Mouse (Mus musculus) urinary bladder, postnatal 14 days (tissue): ENCODE results near the gene Cyb561a3.

Experiments used
- DNase-seq: peaks from one replicate; pipeline ENCODE4 v3.0.0; 2021; ENCODE audit warnings: low spot score

The Cyb561a3 gene

DNA sequence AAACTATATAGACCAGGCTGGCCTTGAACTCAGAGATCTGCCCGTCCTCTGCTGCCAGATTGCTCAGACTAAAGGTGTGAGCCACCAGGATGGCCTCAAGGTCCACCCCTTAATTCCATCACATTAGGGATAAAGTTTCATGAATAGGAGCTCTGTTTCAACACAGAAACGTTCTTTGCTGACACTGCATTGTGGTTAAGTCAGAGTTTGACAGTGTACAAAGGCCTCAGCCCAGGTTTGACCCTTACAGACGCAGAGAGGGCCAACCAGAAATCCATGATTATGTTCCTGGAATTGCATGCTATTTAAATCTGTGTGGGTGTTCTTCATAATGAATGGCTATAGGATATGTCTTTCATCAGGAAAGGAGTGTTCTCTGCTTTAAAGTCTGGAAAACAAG, 13.3 kb downstream of the Cyb561a3 start:
- DNase-seq, result no peak

DNA sequence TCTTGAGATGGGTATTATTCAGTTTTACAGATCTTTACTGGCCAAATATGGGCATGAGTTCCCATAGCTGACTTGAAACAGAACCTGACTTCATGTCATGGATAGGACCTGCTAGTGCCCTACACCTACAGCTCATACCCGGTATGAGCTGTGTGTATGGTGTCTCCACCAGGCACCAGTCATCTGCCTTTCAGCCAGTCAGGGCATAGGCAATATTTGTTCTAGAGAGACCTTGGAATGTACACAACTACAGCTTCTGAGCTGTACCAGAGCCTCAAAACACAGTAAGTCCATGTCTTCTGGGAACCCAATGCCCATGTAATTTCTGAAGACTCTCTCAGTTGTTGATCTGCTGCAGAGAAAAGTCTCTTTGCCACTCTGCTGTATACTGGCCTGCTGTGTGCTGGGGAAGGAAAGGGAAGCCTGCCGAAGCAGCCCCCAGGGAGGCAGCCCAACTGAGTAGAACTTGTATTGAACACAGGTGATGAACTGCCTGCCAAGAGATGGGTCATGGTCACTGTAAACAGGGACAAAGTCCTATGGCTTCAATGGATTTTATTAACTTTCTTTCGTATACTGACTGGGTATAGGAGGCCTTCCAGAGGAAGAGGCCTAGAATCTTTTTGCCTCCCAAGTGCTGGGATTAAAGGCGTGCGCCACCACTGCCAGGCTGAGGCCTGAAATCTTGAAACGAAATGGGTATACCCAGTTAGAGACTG, 14.8 kb downstream of the Cyb561a3 start:
- no peak for DNase-seq

DNA sequence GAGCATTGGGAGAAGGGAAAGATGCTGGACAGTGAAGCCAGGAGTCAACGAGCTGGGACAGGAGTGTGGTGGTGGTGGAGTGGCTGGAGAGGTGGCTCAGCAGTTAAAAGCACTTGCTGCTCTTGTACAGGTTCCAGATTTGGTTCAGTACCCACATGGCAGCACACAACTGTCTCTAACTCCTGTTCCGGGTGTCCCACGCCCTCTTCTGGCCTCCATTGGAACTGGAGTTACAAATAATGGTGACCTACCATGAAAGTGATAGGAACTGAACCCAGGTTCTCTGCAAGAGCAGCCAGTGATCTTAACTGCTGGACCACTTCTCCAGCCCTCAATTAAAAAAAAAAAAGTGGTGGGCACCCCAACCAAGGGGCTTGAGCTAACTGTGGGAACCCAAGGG, 21.2 kb downstream of the Cyb561a3 start:
- DNase-seq, result no peak

DNA sequence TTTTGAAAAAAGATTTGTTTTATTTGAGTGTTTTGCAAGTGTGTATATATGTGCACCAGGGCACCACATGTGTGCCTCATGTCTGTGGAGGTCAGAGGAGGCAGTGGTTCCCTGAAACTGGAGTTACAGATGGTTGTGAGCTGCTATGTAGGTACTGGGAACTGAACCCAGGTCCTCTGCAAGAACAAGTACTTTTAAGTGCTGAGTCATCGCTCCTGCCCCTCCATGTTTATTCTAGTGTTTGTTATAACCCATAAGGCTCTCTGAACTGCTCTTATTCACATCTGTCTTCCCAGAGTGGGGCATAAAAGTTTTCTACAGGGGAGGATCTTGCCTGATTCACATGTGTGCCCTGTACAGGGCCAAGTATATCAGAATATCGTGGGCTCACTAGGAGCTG, 22.7 kb downstream of the Cyb561a3 start:
- no peak for DNase-seq

DNA sequence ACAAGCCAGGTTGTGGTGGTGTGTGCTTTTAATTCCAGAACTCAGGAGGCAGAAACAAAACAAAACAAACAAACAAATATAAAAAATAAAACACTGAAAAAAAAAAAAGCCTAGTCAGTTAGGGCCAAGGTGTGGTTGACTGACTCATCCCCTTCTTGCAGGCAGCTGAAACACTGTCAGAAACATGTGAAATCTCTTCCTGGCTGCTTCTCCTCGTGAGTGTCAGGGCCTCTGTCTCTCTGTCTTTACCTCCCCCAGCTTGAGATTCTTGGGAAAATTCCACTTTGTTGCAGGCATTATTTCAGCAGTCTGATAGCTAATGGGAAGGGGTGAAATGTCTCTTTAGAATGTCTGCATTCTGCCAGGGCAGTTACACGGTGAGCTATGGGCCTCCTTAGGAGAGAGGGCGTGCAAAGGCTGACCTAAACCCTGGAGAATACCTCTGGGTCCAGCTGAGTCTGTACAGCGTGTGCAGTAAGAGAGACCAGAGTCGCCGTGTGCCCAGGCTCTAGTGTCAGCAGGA, 25.3 kb downstream of the Cyb561a3 start:
- peak; percentile 11 for DNase-seq

DNA sequence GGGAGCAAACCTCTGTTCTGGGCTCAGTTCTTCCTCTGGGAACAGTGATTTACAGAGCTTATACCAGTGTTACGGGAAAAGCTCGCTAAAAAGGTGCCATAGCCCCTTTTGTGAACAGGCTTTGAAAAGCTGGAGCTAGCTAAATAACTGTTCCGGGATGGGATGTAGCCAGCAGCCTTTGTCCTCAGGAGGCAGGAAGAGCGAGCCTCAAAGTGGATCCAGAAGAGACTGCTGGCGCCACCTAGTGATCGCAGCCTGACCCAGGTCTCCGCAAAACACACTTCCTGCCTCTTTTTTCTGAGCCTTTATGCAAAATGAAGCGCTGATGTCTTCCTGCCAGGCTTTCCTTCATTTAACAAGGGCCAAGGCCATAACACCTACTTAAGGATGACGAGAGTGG, 25.8 kb downstream of the Cyb561a3 start:
- DNase-seq, result peak; percentile 91

DNA sequence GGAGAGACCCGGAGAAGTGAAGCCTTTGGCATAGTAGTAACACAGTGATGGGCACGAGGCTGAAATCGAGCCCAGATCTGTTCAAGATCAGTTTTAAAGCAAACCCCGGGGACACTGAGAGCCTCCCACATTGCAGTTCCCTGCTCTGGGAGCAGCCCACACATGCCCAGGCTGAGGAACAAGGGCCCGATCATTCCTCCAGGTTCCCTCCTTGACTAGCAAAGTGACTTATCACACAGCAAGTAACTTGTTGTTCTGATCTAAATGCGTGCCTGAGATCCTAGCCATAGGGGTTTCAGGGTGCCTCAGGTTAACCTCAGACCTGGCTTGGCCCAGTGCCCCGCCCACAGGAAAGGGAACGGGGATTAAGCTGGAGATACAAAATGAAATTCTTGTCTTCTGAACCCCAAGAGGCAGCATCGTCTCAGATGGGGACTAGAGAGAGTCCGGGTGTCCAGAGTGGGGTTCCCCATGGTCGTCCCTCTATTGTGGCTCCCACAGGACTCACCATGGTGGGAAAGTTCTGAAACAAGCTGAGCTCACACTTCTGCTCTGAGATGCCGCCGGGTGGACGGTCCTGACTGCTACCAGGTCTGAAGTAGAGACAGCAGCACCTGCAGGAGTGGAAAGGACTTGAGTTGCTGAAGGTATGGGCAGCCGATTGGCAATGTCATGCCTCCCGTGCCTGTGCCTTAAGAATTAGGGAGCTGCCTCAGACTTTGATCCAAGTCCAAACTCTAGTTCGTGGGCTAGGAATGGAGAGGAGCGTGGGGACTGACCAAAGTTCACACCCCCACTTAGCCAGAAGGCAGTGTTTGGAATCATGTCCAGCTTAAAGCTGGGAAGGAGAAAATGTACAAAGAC, 26.9 kb downstream of the Cyb561a3 start:
- DNase-seq, result no peak

DNA sequence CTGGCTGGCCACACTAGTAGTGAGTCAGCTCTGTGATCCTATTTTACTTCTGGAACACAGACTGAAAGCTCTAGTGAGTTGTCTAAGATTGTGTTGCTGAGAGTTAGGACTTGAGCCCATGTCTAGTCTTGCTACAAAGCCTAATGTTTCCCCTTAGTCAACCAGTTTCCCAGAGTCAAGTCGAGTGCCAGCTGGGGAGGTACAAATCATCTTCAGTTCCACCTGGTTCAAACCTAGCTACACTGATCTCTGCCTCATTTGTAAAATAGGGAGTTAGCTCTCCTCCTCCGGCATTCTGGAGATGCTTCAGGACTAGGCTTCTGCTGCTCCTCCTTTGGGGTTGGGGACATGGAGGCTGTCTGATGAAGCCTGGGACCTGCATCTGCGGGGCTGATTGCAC, 27.6 kb downstream of the Cyb561a3 start:
- DNase-seq, result no peak

DNA sequence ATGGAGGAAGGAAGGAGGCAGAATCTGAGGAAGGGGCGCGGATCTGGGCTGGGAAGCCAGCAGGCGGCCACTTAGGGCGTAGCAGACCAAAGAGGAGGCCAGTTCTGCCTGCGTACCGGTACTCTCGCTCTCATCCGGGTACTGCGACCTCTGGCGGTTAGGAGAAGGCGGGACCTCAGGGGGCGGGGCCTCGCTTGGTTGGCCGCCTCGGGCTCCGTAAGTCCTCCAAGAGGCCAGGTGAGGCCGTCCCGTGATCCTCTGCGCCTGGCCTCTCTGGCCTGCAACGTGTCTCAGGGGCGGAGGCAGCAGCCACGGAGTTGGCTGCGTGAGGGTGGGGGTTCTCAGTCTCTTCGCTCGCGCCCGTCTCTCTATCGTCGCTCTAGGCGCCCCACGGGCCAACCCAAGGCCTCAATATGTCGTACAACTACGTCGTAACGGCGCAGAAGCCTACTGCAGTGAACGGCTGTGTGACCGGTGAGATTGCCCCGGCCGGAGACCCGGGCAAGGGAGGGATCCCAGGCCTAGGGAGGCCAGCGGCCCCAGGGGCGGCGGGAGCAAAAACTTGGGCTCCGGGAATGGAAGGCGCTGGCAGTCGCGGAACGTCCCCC, 28.4 kb downstream of the Cyb561a3 start, which contains the start of the genes Ddb1 and Tkfc:
TSS of gene Ddb1 (plus strand) at position 35 of the 608 bp plus-strand sequence.
TSS of gene Tkfc (minus strand) at position 362 of the 608 bp plus-strand sequence.
- peak; percentile 99 for DNase-seq

DNA sequence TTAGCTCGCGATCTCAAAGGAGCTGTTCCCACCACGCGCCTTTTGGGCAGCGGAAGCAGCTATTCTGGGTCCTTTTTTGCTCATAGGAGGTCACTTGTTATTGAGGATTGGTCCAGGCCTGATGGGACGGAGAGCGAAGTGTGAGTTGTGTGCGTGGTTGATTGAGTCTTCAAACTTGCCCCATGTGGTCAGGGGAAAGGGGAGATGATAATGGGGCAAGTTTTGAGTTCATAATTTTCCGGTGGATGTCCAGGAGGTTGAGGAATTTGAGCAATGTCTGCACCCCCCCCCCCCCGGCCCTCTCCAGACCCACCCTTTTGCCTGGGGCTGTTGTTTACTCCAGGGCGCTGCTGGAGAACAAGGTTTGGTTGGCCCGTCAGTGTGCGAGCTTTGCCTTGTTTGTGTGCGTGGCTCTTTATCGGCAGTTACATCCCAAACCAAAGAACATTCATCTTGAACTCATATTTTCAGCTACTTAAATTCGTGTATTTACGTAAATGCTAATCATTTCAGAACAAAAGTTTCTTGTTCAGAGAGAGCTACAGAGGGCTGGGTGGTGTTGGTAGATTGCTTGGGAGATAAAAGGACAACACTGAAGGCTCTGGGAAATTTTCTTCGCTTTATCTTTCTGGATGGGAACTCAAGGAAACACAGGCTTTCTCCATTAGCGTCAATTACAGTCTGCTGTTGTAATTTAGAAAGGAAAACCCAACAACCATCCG, 29.1 kb downstream of the Cyb561a3 start:
- DNase-seq, result peak; percentile 24

DNA sequence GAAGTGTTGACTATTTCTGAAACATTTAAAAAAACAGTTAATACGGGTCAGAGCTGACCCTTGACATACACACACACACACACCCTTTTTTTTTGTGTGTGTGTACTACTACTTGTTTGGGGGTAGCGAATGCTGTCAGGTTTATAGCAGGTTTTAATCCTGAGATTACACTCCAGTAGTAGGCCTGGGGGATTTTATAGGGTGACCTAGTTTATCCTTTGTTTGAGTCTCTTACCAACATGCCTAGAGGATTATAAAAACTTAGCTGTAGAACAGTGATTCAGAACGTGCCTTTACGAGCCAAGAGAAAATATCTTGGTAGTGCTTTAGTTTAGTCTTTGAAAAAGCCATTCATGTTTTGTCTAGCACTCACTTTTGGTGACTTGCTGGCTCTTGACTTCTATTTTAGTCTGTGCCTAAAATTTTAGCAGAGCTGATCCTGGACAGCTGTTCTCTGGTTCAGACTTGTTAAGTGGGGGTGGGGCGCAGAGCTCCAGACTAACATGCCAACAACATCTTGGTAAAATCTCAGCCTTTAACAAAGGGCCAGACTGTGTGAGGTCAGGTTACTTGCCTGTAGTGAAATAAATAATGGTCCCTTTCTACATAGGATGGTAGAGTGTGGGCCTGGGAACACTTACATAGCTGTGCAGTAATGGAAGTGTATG, 31.7 kb downstream of the Cyb561a3 start:
- DNase-seq, result no peak

DNA sequence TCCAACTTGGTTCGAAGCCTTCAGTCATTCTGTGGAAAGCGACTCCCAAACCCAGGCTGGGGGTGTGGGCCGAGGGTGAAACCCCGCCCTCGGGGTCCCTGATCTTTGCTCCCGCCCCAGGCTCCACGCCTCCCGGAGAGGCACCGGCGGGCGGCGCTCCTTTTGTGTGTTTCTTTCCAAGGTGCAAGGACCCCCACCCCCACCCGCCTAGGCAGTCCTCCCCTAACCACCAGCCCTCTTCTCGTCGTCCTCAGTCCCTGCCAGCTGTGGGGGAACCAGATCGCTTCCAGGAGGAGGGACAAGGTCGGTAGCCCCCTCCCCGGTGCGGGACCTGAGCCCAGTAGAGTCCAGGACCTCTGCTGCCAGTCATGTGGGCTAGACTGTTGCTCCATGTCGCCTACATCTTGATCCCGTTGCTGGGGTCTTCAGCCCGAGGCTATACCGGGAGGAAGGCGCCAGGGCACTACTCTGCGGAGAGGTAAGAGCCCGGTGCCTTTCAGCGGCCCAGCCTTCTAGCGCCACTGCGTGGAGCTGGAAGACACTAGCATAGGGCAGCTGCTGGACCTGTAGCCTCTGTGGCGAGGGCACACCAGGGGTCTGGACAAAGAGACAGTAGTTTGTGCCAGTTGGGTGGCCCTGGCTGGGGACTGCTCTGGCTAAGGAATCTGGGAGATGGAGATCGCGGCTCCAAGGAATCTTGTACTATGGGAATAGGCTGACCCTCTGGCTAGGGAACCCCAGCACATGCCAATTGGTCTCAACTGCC, 57.3 kb downstream of the Cyb561a3 start, which contains the start of gene Vwce:
TSS of gene Vwce (plus strand) at position 108 of the 766 bp plus-strand sequence.
- DNase-seq, result peak; percentile 38

DNA sequence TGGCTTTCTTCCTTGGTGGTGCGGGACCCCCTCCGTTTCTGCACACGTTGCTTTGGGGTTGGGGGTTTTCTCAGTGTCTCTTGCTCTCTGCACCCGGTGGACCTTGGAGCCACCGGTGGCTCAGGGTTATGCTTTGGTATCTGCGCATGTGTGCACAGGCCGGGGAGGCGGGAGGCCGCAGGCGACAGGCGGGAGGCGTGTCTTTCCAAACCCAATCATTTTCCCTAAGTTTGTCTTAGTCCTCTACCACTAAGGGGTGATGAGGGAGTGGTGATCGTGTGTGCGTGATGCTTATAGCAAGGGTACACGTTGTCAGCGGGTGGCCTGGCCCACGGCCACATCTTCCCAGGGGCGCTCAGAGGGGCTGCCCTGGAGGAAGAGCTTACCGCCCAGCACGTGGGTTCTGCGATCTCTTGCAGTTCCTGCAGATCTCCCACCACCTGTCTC, 57.9 kb downstream of the Cyb561a3 start:
- peak; percentile 34 for DNase-seq

DNA sequence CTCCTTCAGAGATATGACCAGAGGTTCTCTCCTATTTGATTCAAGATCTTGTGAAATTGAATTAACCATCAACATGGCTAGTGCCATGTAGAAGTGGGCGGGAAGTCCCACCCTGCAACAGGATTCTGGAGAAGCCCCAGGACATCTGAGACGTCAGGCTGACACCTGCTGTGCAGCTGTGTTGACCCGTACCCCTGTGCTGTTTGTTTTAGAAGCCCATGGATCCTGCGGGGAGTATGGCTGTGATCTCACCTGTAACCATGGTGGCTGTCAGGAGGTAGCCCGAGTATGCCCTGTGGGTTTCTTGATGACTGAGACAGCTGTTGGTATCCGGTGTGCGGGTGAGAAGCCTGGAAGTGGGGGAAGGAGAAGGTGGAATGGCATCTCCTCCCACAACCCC, 60.9 kb downstream of the Cyb561a3 start:
- DNase-seq, result no peak

DNA sequence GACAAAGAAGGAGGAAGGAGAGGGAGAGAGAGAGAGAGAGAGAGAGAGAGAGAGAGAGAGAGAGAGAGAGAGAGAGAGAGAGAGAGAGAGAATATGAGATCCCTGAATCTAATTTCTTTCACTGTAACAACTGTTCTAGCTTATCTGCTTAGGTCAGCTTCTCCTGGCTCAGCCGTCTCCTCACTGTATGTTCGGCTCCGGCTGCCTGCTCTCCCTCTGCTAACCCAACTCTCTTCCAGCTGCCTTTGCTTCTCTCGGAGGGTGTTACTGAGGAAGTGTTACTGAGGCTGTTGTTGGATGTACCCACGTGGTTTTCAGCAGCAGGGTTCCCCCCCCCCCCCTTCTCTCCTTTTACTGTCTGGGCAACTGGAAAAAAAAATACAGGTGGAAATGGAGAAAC, 63.1 kb downstream of the Cyb561a3 start:
- no peak for DNase-seq

DNA sequence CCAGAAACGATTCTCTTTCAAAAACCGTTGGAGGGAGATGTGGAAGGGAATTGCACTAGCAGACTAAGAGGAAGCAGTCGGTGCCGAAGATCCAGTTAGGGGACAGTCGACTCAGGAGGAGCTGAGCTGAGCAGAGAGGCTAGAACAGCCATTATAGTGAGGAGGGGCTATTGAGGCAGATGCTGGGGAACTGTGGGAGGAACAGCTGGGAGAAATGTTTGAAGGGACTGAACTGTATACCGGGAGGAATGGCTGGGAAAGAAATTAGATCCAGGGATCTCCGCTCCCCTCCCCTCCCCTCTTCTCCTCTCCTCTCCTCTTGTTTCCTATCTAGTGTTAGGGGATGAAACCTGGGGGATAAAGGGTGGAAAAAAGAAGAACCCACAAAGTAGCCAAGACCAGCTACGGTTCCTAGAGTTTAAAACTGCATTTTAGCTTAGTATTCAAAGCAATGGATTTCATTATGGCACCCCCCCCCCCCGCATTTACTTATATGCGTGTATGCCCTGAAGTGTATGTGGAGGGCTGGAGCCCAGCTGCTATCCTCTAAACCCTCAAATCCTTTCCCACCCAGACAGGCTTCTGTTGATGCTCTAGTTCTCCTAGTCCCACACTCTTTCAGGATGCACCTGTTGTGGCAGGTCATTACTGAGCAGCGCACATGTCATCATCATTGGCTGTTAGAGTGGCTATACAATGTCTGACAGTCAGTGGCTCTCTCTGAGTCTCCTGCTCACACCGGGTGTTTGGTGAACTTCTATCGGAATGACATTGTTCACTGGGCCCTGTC, 63.8 kb downstream of the Cyb561a3 start:
- no peak for DNase-seq
